Mouse (Mus musculus) heart, postnatal 0 days (tissue): Measurements from ENCODE around the gene Sf3b3. TPM values are rescaled to one million over a fixed set of nuclear protein-coding genes. Genes with fewer than 3 reads are reported as not detected.

ENCODE experiments used
- ATAC-seq: fragments of 200-750 bp; cut with Nextera tagmentation; 2 replicates; pipeline ENCODE4 v1.8.0; 2017; ENCODE audit warnings: low read depth, moderate number of reproducible peaks, moderate library complexity; ENCODE audit not compliant: insufficient read depth
- DNase-seq: peaks from one replicate; pipeline ENCODE4 v3.0.0-alpha.2; 2016; ENCODE audit warnings: low spot score
- H3K27ac ChIP-seq: fragments of 300-500 bp; sonication (generic); 2 replicates; pipeline ENCODE4 v1.5.1; 2014; ENCODE audit warnings: low read depth, mild to moderate bottlenecking
- H3K27me3 ChIP-seq: fragments of 300-500 bp; sonication (generic); 2 replicates; pipeline ENCODE4 v1.6.1; 2014; ENCODE audit warnings: low read length, mixed read lengths; ENCODE audit not compliant: control insufficient read depth, insufficient read depth
- H3K36me3 ChIP-seq: fragments of 300-500 bp; sonication (generic); replicated peaks from 2 replicates; pipeline ENCODE4 v1.6.1; 2014; ENCODE audit warnings: low read length, mixed read lengths; ENCODE audit not compliant: control insufficient read depth, insufficient read depth
- H3K4me1 ChIP-seq: fragments of 300-500 bp; sonication (generic); 2 replicates; pipeline ENCODE4 v1.6.1; 2014; ENCODE audit warnings: antibody characterized with exemption; ENCODE audit not compliant: control insufficient read depth, insufficient read depth
- H3K4me2 ChIP-seq: fragments of 300-500 bp; sonication (generic); 2 replicates; pipeline ENCODE4 v1.6.1; 2014; ENCODE audit warnings: low read depth, mild to moderate bottlenecking, low read length, moderate library complexity
- H3K4me3 ChIP-seq: fragments of 300-500 bp; sonication (generic); 2 replicates; pipeline ENCODE4 v1.5.1; 2014; ENCODE audit warnings: low read depth, low read length
- H3K9ac ChIP-seq: fragments of 300-500 bp; sonication (generic); replicated peaks from 2 replicates; pipeline ENCODE4 v1.6.1; 2014; ENCODE audit warnings: low read depth, low read length, mixed read lengths
- H3K9me3 ChIP-seq: fragments of 300-500 bp; sonication (generic); replicated peaks from 2 replicates; pipeline ENCODE4 v1.6.1; 2016; ENCODE audit warnings: low read length; ENCODE audit not compliant: control insufficient read depth
- CTCF ChIP-seq: IDR thresholded peaks from 2 replicates; pipeline ENCODE4 v1.5.1; 2016; ENCODE audit warnings: antibody characterized with exemption, control low read depth, low read depth
- EP300 ChIP-seq: IDR thresholded peaks from 2 replicates; pipeline ENCODE4 v1.6.1; 2016; ENCODE audit warnings: antibody characterized with exemption, low read depth
- WGBS: fragments of 180-500 bp; shearing (Covaris S2); extraction: QIAGEN DNeasy Blood & Tissue Kit; methylation state at CpG from one replicate; pipeline ENCODE4 v1.1.7; 2014; 5-methylcytosine and 5-hydroxymethylcytosine counted together
- polyA plus RNA-seq: library from polyadenylated mRNA; unstranded; fragments of >200 nt; fragmentation: Nextera tagmentation; extraction: Ambion mirVana; gene quantifications from 2 replicates; pipeline ENCODE4 v1.2.1, GENCODE M21; 2015
- total RNA-seq: library from RNA; depleted of rRNA; stranded (reverse); fragments of >200 nt; gene quantifications from 2 replicates; pipeline ENCODE4 v1.2.3, GENCODE M21; 2014; ENCODE audit warnings: low replicate concordance

Gene Sf3b3
- total and polyA plus RNA-seq, 2 experiments from 2014 or later = 32.9 to 47.3 TPM

DNA sequence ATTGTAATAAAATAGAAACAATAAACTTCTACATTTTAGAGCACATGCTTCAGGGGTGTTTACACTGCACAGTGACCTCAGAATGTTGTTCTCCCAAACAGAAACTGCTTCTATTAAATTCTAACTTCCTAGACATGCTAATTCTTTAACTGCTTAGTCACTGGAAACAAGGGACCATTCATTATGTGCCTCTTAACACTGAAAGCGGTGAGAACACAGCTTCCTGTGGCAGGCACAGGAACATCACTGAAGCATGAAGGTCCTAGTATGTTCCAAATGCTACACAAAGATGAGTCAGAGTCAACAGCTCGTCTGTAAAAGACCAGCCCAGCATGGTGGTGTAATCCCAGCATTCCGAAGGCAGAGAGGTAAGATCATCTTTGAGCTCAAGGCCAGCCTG is 31.3 kb downstream of the Sf3b3 start:
- Histone ChIP-seq H3K27me3 (no peaks in the 10 kb centered on the region), H3K4me3 (no peak overlapping the region), H3K36me3 (peaks cover 100% of the 10 kb centered on the region), H3K4me1 (no peaks in the 10 kb centered on the region), H3K9me3 (no peaks in the 10 kb centered on the region), H3K27ac (no peak overlapping the region), H3K9ac (no peak overlapping the region), H3K4me2 (no peak overlapping the region)
- ATAC-seq (no peak), DNase-seq (no peak)
- 60% methylated on average over 3 of the region's 3 CpGs for WGBS
- TF ChIP-seq CTCF (no peak), EP300 (no peak)

DNA sequence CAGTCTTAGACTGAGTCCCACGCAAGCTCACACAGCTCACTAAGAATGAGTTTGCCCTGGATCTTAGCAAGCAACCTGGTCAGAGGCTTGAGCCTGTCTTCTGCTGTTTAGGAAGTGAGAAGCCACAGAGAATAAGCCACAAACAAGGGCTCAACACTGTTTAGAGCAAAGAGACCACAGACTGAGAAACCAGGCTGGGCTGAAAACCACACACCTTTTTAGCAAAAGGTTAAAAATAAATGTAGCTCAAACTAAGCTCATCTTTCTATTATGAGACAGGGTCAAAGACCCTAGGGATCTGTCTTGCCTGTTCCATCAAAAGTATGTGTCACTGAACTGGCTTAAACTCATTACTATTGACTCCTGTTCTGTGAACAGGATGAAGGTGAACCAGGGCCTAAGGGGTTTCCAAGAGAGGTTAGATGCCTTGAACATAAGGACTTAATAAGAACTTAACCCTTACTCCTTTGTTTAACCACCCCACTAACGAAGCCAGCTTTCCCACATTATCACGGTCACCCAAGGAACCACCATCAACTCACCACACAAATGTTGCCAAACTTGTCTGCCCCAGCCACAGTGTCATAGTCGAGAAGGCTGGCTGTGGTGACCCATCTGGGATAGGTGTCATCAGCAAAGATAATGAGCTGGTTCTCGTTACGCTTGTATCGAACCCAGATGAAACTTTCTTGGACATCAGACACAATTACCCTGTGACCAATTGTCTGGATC is 33.3 kb downstream of the Sf3b3 start:
- ATAC-seq = no peak
- Histone ChIP-seq H3K4me3 (no peak overlapping the region), H3K27me3 (no peaks in the 10 kb centered on the region), H3K4me1 (no peaks in the 10 kb centered on the region), H3K27ac (no peak overlapping the region), H3K9ac (no peak overlapping the region), H3K4me2 (no peak overlapping the region), H3K36me3 (peaks cover 91% of the 10 kb centered on the region), H3K9me3 (no peaks in the 10 kb centered on the region)
- TF ChIP-seq CTCF (no peak), EP300 (no peak)
- 86% methylated on average over 7 of the region's 7 CpGs for whole genome bisulfite sequencing
- DNase-seq = no peak

DNA sequence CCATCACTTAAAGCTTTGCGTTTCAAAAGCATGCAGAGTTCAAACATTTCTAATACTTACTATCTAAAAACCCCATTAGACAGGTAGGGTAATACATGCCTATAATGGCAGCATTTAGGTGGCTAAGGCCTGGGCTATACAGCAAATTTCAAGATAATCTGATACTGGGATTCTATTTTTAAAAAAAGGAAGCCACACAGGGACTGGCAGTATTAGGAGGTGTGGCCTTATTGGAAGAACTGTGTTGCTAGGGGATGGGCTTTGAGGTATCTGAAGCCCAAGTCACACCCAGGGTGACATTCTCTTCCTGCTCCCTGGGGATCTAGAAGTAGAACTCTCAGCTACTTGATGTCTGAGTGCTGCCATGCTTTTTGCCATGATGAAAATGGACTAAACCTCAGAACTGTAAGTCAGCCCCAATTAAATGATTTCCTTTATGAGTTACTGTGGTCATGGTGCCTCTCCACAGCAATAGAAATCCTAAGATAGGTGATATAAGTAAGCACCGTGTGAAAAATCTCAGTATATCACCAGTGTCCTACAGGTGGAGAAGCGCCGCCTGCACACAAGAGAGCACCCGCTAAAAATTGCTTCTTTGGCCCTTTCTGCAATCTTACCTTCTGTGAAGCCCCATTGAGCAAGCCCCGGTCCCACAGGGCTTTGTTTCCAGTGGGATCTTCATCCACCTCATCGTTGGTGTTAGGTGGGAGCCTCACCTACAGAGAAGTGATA is 34.1 kb downstream of the Sf3b3 start:
- Histone ChIP-seq H3K27me3 (no peaks in the 10 kb centered on the region), H3K27ac (no peak overlapping the region), H3K9ac (no peak overlapping the region), H3K4me3 (no peak overlapping the region), H3K9me3 (no peaks in the 10 kb centered on the region), H3K36me3 (peaks cover 84% of the 10 kb centered on the region), H3K4me2 (no peak overlapping the region), H3K4me1 (no peaks in the 10 kb centered on the region)
- DNase-seq = no peak
- no peak for ATAC-seq
- 91% methylated on average over 7 of the region's 7 CpGs for WGBS
- TF ChIP-seq EP300 = no peak
- no peak for TF ChIP-seq CTCF

DNA sequence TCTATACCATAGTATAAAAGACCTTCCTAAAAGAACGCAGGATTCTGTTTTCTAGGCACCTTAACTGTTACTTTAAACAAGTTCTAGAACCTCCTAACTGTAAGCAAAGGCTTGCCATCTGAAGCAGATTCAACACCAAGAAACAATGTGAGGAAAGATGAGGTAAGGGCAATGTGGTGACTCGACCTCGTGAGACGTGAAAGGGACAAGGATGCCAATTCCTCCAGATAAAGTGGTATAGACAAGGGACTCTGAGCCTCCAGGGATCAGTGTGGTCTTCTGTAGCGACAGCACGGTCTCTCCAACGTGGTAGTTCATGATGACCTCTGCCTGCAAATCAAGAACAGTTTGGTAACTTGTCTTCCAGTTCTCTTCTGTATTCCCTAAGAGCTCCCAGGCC is 34.8 kb downstream of the Sf3b3 start:
- peaks cover 76% of the 10 kb centered on the region for H3K36me3 ChIP-seq
- 66% methylated on average over 7 of the region's 7 CpGs for WGBS
- no peak for TF ChIP-seq CTCF
- TF ChIP-seq EP300 = no peak

DNA sequence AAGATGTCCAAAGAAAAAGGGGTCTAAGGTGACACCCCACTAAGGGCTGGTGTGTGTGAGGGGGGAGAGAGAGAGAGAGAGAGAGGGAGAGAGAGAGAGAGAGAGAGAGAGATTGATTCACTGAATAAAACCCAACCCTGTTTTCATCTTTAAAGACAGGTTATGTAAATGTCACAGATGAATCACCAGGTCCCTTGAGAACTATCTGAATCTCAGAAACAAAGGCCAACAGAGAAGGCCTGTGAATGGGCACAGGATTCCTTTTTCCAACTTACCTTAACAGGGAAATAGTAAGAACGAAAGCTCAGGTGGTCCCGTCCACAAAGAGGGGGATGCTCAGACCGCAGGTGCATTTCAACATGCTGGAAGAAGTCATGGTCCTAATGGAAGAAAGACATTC is 35.5 kb downstream of the Sf3b3 start:
- Histone ChIP-seq H3K36me3 (peaks cover 70% of the 10 kb centered on the region), H3K27ac (no peak overlapping the region), H3K9ac (no peak overlapping the region), H3K27me3 (no peaks in the 10 kb centered on the region), H3K9me3 (no peaks in the 10 kb centered on the region), H3K4me3 (no peak overlapping the region), H3K4me1 (no peaks in the 10 kb centered on the region), H3K4me2 (no peak overlapping the region)
- ATAC-seq = no peak
- no peak for DNase-seq
- TF ChIP-seq EP300 = no peak
- TF ChIP-seq CTCF = no peak
- 95% methylated on average over 3 of the region's 3 CpGs for WGBS

More for the DNA sequence above, 34.8 kb downstream of the Sf3b3 start:
- no peak overlapping the region for H3K9ac ChIP-seq
- no peak for ATAC-seq
- no peaks in the 10 kb centered on the region for H3K9me3 ChIP-seq
- no peak overlapping the region for H3K4me2 ChIP-seq
- H3K4me1 ChIP-seq = no peaks in the 10 kb centered on the region
- H3K4me3 ChIP-seq = no peak overlapping the region
- H3K27ac ChIP-seq = no peak overlapping the region
- no peaks in the 10 kb centered on the region for H3K27me3 ChIP-seq
- no peak for DNase-seq
